Mouse (Mus musculus) heart, embryonic 14.5 days (tissue): ENCODE measurements around the gene Bex6. TPM values are rescaled to one million over a fixed set of nuclear protein-coding genes. Genes with fewer than 3 reads are reported as not detected.

Experiments
- polyA plus RNA-seq: library from polyadenylated mRNA; unstranded; fragments of >200 nt; fragmentation: Nextera tagmentation; extraction: Ambion mirVana; gene quantifications from 2 replicates; pipeline ENCODE4 v1.2.1, GENCODE M21; 2014

Gene Bex6
- polyA plus RNA-seq, 1 experiment from 2014 or later, result not detected

Other genes starting within 250 kb of the Bex6 start
- 0.12 and 0.47 TPM in 2 replicates for gene Pigz, start 246.0 kb upstream of the Bex6 start, polyA plus RNA-seq
- 131 and 132 TPM in 2 replicates for gene 0610012G03Rik, start 231.3 kb upstream of the Bex6 start, polyA plus RNA-seq
- 67.1 and 69.9 TPM in 2 replicates for gene Ncbp2, start 231.3 kb upstream of the Bex6 start, polyA plus RNA-seq
- 6.7 and 6.9 TPM in 2 replicates for gene Senp5, start 176.5 kb upstream of the Bex6 start, polyA plus RNA-seq
- 23.5 and 26.2 TPM in 2 replicates for gene Pak2, start 100.5 kb upstream of the Bex6 start, polyA plus RNA-seq
- 74.4 and 91.6 TPM in 2 replicates for gene Pigx, start 80.1 kb upstream of the Bex6 start, polyA plus RNA-seq
- gene Cep19, start 80.0 kb upstream of the Bex6 start, polyA plus RNA-seq, result 18.5 and 25.0 TPM in 2 replicates
- gene Nrros, start 14.2 kb upstream of the Bex6 start, polyA plus RNA-seq, result 7.4 and 8.7 TPM in 2 replicates
- 12.9 and 13.0 TPM in 2 replicates for gene Fbxo45, start 67.3 kb downstream of the Bex6 start, polyA plus RNA-seq
- 10.9 and 11.5 TPM in 2 replicates for gene Wdr53, start 67.4 kb downstream of the Bex6 start, polyA plus RNA-seq
- 0.14 TPM in 1 of 2 replicates, not detected in the other for gene Smco1, start 91.6 kb downstream of the Bex6 start, polyA plus RNA-seq
- 18.1 and 18.8 TPM in 2 replicates for gene Rnf168, start 97.6 kb downstream of the Bex6 start, polyA plus RNA-seq
- gene Ubxn7, start 152.4 kb downstream of the Bex6 start, polyA plus RNA-seq, result 19.4 and 21.8 TPM in 2 replicates
- gene Tm4sf19, start 220.7 kb downstream of the Bex6 start, polyA plus RNA-seq, result 0.16 TPM in 1 of 2 replicates, not detected in the other
- gene Tctex1d2, start 239.9 kb downstream of the Bex6 start, polyA plus RNA-seq, result 26.9 and 29.3 TPM in 2 replicates